Mouse (Mus musculus) splenic B cell, adult 2 months (primary cell): ENCODE results near the gene AF067061.

ENCODE experiments used
- DNase-seq: peaks from one replicate; pipeline ENCODE4 v3.0.0-alpha.2; 2011; ENCODE audit warnings: low read depth, low spot score
- H3K27me3 ChIP-seq: 2 replicates; pipeline ENCODE4 v1.6.1; 2012; ENCODE audit warnings: mild to moderate bottlenecking, low read length, moderate library complexity, mixed read lengths; ENCODE audit not compliant: control insufficient read depth, poor library complexity, insufficient read depth, severe bottlenecking
- H3K36me3 ChIP-seq: 2 replicates; pipeline ENCODE4 v1.6.1; 2012; ENCODE audit warnings: mild to moderate bottlenecking, low read length, moderate library complexity, mixed read lengths; ENCODE audit not compliant: control insufficient read depth, poor library complexity, insufficient read depth, severe bottlenecking

Gene AF067061

DNA sequence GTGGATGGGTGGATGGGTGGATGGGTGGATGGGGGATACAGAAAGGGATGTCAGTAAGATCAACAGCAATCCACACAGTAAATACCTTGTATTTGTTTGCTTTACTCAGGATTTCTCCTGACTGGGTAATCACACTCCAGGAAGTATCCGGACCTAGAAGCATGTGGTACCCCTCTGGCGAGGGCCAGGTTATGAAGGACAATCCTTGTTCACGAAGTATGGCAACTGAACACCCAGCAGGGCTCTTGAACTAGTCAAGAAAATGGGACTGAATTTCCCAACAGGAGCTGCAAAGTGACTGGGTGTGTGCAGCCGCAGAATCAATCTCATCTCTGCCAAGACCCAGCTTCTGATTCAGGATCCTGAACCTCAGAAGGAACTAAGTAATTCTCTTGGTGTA is 37.9 kb downstream of the AF067061 start:
- Histone ChIP-seq H3K27me3 (no peaks in the 10 kb centered on the region), H3K36me3 (no peaks in the 10 kb centered on the region)
- no peak for DNase-seq

DNA sequence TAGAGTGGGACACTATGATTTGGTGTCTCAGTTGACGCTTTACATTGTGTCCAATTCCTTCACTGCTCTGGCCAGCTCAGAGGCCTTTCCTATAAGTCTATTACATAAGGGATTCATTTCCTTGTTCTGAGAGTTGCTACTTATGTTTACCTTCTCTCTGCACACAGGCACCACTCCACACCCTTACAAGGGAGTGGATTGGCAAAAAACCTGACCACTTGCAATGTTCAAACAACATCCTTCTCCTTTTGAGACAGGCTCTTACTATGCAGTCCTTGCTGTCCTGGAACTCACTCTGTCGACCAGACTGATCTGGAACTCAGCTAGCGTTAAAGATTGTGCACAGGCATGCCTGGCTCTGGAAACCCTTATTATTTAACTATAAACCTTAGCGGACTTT is 47.8 kb downstream of the AF067061 start:
- Histone ChIP-seq H3K36me3 (no peaks in the 10 kb centered on the region), H3K27me3 (no peaks in the 10 kb centered on the region)
- DNase-seq: no peak

DNA sequence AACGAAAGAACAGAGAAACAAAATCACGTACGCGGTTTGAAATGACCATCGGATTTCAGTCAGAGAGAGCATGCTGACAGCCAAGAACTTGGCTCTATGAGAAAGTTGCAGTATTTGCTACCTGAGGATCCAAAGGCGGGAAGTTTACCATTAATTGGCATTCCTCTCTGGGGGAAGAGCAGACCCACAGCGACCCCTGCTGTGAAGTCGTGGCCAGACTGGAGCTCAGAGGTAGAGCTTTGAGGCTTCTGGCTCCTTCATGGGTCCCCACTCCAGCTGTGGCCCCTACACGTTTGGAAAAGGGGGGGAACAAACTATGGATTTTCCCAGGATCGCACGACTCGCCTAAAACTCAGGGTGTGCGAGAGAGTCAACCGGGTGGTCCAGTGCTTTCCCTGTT is 50.7 kb downstream of the AF067061 start:
- DNase-seq: peak; percentile 72
- Histone ChIP-seq H3K27me3 (no peaks in the 10 kb centered on the region), H3K36me3 (no peaks in the 10 kb centered on the region)
